Mouse (Mus musculus): Measurements from ENCODE around the gene Lrmda. TPM values are rescaled to one million over a fixed set of nuclear protein-coding genes. Genes with fewer than 3 reads are reported as not detected.
"Not testable (repeated sequence)": the region's sequence is repeated elsewhere in the genome, so short reads cannot be mapped to it uniquely, and the experiment has no call there.

Gene Lrmda
- total RNA-seq, 2 experiments from 2014 or later: 1.7 to 3.8 TPM

- DNase-seq: no peak
Measured at GRCm38 (mm10) chr14:22587285-22587957, 567.9 kb downstream of the Lrmda start.

- DNase-seq: no peak
Measured at GRCm38 (mm10) chr14:22587958-22588296, 568.4 kb downstream of the Lrmda start.

GRCm38 (mm10) chr14:22588394-22588793, 568.9 kb downstream of the Lrmda start:
- not testable (repeated sequence) for DNase-seq

- DNase-seq: no peak
Measured at GRCm38 (mm10) chr14:22589503-22590215, 570.1 kb downstream of the Lrmda start.

GRCm38 (mm10) chr14:22591186-22591585, 571.7 kb downstream of the Lrmda start:
- DNase-seq: no peak

GRCm38 (mm10) chr14:22597508-22597907, 578.0 kb downstream of the Lrmda start:
- DNase-seq: no peak

- DNase-seq: no peak
Measured at GRCm38 (mm10) chr14:22598638-22599037, 579.1 kb downstream of the Lrmda start.

- DNase-seq: no peak
Measured at GRCm38 (mm10) chr14:22600166-22600565, 580.7 kb downstream of the Lrmda start.

GRCm38 (mm10) chr14:22602308-22602707, 582.8 kb downstream of the Lrmda start:
- DNase-seq: no peak

GRCm38 (mm10) chr14:22608599-22608998, 589.1 kb downstream of the Lrmda start:
- DNase-seq: no peak

- peak; percentile 24 for DNase-seq
Measured at GRCm38 (mm10) chr14:22609261-22610245, 590.0 kb downstream of the Lrmda start.

- no peak for DNase-seq
Measured at GRCm38 (mm10) chr14:22611011-22611410, 591.5 kb downstream of the Lrmda start.

- DNase-seq: no peak
Measured at GRCm38 (mm10) chr14:22620191-22620590, 600.7 kb downstream of the Lrmda start.

- DNase-seq: no peak
Measured at GRCm38 (mm10) chr14:22621941-22622340, 602.4 kb downstream of the Lrmda start.

- peak; percentile 78 for DNase-seq
Measured at GRCm38 (mm10) chr14:22627105-22627829, 607.8 kb downstream of the Lrmda start.

GRCm38 (mm10) chr14:22630361-22630867, 610.9 kb downstream of the Lrmda start:
- DNase-seq: no peak

GRCm38 (mm10) chr14:22633612-22634011, 614.1 kb downstream of the Lrmda start:
- DNase-seq: no peak

- DNase-seq: no peak
Measured at GRCm38 (mm10) chr14:22643494-22643893, 624.0 kb downstream of the Lrmda start.

GRCm38 (mm10) chr14:22647879-22648611, 628.5 kb downstream of the Lrmda start:
- DNase-seq: peak; percentile 50

- DNase-seq: no peak
Measured at GRCm38 (mm10) chr14:22649411-22649911, 629.9 kb downstream of the Lrmda start.
